Mouse (Mus musculus): ENCODE results near the gene Vps25. TPM values are rescaled to one million over a fixed set of nuclear protein-coding genes. Genes with fewer than 3 reads are reported as not detected.

The Vps25 gene
- total and polyA plus RNA-seq, 3 experiments = 104 to 482 (median 170) TPM

DNA sequence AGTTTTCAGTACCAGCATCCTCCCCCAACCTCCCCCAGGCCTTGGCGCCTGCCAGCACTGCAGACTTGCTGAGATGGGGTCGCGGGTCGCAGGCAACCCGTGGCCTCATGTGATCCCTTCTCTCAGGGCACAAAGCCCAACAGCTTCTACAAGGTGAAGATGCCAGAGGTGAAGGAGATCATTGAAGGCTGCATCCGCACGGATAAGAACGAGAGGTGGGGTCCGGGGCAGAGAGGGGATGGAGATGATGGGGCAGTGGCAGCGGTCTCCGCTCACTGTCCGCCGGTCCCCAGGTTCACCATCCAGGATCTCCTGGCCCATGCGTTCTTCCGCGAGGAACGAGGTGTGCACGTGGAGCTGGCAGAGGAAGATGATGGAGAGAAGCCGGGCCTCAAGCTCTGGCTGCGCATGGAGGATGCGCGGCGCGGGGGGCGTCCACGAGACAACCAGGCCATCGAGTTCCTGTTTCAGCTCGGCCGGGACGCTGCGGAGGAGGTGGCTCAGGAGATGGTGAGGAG lies 11.5 kb downstream of the Vps25 start:
- no peak overlapping the region for H3K4me3 ChIP-seq (ENCODE audit: low read depth, low read length)
- no peaks in the 10 kb centered on the region for H3K27me3 ChIP-seq (ENCODE audit: insufficient read depth, low read length)
- no peak for ATAC-seq (ENCODE audit: extremely low read depth, insufficient number of reproducible peaks, low FRiP score, poor library complexity, severe bottlenecking)

DNA sequence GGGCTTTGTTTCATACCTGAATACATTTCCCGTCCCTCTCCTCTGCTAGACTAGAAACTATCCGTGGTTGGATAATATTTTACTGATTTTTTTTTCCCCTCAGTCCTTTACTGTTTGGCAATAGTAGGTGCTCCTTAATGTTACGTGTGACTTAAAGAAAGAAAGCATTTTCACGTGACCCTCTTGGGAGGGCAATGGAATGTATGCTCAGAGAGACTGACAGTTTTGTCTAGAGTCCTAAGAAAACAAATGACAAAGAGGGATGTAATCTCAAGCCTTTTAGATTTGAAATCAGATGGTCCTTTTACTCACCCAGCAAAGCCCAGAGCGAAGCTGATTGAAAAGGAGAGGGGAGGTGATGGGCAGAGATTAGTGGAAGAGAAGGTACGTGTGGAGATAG lies 12.4 kb downstream of the Vps25 start:
- Histone ChIP-seq H3K4me3 (ENCODE audit: low read depth, low read length) (no peak overlapping the region), H3K27me3 (ENCODE audit: insufficient read depth, low read length) (no peaks in the 10 kb centered on the region), H3K9me3 (replicated peaks) (no peaks in the 10 kb centered on the region), H3K36me3 (replicated peaks) (peaks cover 74% of the 10 kb centered on the region), H3K4me1 (ENCODE audit: insufficient read depth, low read depth, low read length) (peaks cover 59% of the 10 kb centered on the region)
- TF ChIP-seq TAL1 (conservative IDR thresholded peaks at IDR 0.05; ENCODE audit: low read depth, low read length) (no peak), POLR2AphosphoS5 (IDR thresholded peaks at IDR 0.05; ENCODE audit: insufficient replicate concordance, low read depth, low read length) (no peak), CTCF (IDR thresholded peaks at IDR 0.05; ENCODE audit: low read depth, low read length) (no peak), GATA1 (IDR thresholded peaks at IDR 0.05; ENCODE audit: borderline replicate concordance, low read length) (no peak), GATA2 (IDR thresholded peaks at IDR 0.05; ENCODE audit: borderline replicate concordance, low read depth, low read length) (no peak)
- DNase-seq (ENCODE audit: low spot score) = no peak
- ATAC-seq (ENCODE audit: extremely low read depth, insufficient number of reproducible peaks, low FRiP score, poor library complexity, severe bottlenecking) = no peak

More for the DNA sequence above, 11.5 kb downstream of the Vps25 start:
- Histone ChIP-seq H3K9me3 (replicated peaks) (no peaks in the 10 kb centered on the region), H3K36me3 (replicated peaks) (peaks cover 67% of the 10 kb centered on the region), H3K4me1 (ENCODE audit: insufficient read depth, low read depth, low read length) (peaks cover 60% of the 10 kb centered on the region)
- TF ChIP-seq POLR2AphosphoS5 (IDR thresholded peaks at IDR 0.05; ENCODE audit: insufficient replicate concordance, low read depth, low read length) (no peak), GATA1 (IDR thresholded peaks at IDR 0.05; ENCODE audit: borderline replicate concordance, low read length) (no peak), TAL1 (conservative IDR thresholded peaks at IDR 0.05; ENCODE audit: low read depth, low read length) (no peak), GATA2 (IDR thresholded peaks at IDR 0.05; ENCODE audit: borderline replicate concordance, low read depth, low read length) (no peak), CTCF (IDR thresholded peaks at IDR 0.05; ENCODE audit: low read depth, low read length) (no peak)
- DNase-seq (ENCODE audit: low spot score) = no peak

DNA sequence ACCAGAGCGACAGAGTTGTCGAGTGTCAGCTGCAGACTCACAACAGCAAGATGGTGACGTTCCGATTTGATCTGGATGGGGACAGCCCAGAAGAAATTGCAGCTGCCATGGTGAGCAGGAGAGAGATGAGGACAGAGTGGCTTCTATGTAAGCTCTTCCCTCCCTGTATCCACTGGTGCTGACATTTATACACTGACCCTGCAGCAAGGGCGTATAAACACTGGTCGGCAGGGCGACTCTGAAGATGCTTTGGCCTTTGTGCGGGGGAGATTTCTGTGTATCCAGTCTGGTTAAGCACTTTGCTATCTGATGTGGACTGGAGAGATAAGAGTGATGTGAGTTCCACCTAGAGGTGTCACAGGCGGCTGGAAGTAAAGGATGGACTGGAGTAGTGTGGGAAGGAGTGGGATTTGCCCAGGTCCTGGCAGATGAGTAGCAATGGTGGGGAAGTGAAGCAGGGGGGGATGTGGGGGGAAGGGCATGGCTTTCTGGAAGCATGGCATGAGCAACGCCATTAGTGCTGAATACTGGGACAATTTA lies 16.1 kb downstream of the Vps25 start:
- Histone ChIP-seq H3K4me3 (ENCODE audit: low read depth, low read length) (peak overlapping the region; percentile 3; the same call in 1 of the 2 replicates), H3K27me3 (ENCODE audit: insufficient read depth, low read length) (no peaks in the 10 kb centered on the region), H3K9me3 (replicated peaks) (no peaks in the 10 kb centered on the region), H3K36me3 (replicated peaks) (peaks cover 88% of the 10 kb centered on the region), H3K4me1 (ENCODE audit: insufficient read depth, low read depth, low read length) (peaks cover 43% of the 10 kb centered on the region)
- ATAC-seq (ENCODE audit: extremely low read depth, insufficient number of reproducible peaks, low FRiP score, poor library complexity, severe bottlenecking) = no peak
- TF ChIP-seq CTCF (IDR thresholded peaks at IDR 0.05; ENCODE audit: low read depth, low read length) = no peak
- TF ChIP-seq TAL1 (conservative IDR thresholded peaks at IDR 0.05; ENCODE audit: low read depth, low read length) = peak; percentile 15; the same call in 1 of the 2 replicates
- DNase-seq (ENCODE audit: low spot score) = no peak

DNA sequence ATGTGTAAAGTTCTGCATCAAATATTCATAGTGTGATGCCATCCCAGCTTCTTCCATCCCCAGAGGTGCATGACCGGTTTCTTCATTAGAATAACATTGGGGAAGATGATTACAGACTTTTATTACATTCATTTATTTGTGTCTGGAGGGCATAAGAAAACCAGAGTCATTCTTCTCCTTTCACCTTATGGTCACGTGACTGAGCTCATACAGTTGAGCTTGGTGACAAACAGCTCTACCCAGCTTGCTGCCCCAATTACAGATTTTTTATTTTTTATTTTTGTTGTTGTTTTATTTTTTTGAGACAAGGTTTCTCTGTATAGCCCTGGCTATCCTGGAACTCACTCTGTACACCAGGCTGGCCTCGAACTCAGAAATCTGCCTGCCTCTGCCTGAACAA lies 18.9 kb downstream of the Vps25 start:
- ATAC-seq (ENCODE audit: extremely low read depth, insufficient number of reproducible peaks, low FRiP score, poor library complexity, severe bottlenecking) = no peak
- DNase-seq (ENCODE audit: low spot score) = no peak
- peaks cover 65% of the 10 kb centered on the region for H3K4me1 ChIP-seq (ENCODE audit: insufficient read depth, low read depth, low read length)
- no peak overlapping the region for H3K4me3 ChIP-seq (ENCODE audit: low read depth, low read length)
- peaks cover 91% of the 10 kb centered on the region for H3K36me3 ChIP-seq (replicated peaks)
- no peak for TF ChIP-seq GATA2 (IDR thresholded peaks at IDR 0.05; ENCODE audit: borderline replicate concordance, low read depth, low read length)
- no peak for TF ChIP-seq TAL1 (conservative IDR thresholded peaks at IDR 0.05; ENCODE audit: low read depth, low read length)
- no peak for TF ChIP-seq CTCF (IDR thresholded peaks at IDR 0.05; ENCODE audit: low read depth, low read length)
- no peak for TF ChIP-seq GATA1 (IDR thresholded peaks at IDR 0.05; ENCODE audit: borderline replicate concordance, low read length)
- TF ChIP-seq POLR2AphosphoS5 (IDR thresholded peaks at IDR 0.05; ENCODE audit: insufficient replicate concordance, low read depth, low read length) = no peak
- H3K9me3 ChIP-seq (replicated peaks) = no peaks in the 10 kb centered on the region
- H3K27me3 ChIP-seq (ENCODE audit: insufficient read depth, low read length) = no peaks in the 10 kb centered on the region

DNA sequence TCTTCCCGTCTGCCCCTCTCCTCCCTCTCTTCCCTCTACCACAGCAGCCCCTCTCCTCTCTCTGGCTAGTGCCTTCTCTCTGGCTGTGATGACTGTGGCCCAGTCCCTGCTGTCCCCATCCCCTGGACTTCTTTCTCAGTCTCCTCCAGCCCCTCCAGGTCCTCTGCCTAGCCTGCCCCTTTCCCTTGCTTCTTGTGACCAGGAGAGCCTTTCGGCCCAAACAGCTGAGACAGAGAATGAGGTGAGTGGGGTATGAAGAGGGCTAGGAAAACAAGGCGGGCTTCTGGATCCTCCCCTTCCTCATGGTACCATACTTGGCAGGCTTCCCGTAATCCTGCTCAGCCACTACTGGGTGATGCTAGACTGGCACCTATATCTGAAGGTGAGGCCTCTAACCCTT lies 21.8 kb downstream of the Vps25 start:
- H3K36me3 ChIP-seq (replicated peaks) = peaks cover 73% of the 10 kb centered on the region
- H3K4me3 ChIP-seq (ENCODE audit: low read depth, low read length) = no peak overlapping the region
- DNase-seq (ENCODE audit: low spot score) = no peak
- no peaks in the 10 kb centered on the region for H3K27me3 ChIP-seq (ENCODE audit: insufficient read depth, low read length)
- no peaks in the 10 kb centered on the region for H3K9me3 ChIP-seq (replicated peaks)
- no peak for ATAC-seq (ENCODE audit: extremely low read depth, insufficient number of reproducible peaks, low FRiP score, poor library complexity, severe bottlenecking)
- peaks cover 62% of the 10 kb centered on the region for H3K4me1 ChIP-seq (ENCODE audit: insufficient read depth, low read depth, low read length)
- TF ChIP-seq CTCF (IDR thresholded peaks at IDR 0.05; ENCODE audit: low read depth, low read length) (no peak), POLR2AphosphoS5 (IDR thresholded peaks at IDR 0.05; ENCODE audit: insufficient replicate concordance, low read depth, low read length) (no peak), GATA2 (IDR thresholded peaks at IDR 0.05; ENCODE audit: borderline replicate concordance, low read depth, low read length) (no peak), TAL1 (conservative IDR thresholded peaks at IDR 0.05; ENCODE audit: low read depth, low read length) (no peak), GATA1 (IDR thresholded peaks at IDR 0.05; ENCODE audit: borderline replicate concordance, low read length) (no peak)

DNA sequence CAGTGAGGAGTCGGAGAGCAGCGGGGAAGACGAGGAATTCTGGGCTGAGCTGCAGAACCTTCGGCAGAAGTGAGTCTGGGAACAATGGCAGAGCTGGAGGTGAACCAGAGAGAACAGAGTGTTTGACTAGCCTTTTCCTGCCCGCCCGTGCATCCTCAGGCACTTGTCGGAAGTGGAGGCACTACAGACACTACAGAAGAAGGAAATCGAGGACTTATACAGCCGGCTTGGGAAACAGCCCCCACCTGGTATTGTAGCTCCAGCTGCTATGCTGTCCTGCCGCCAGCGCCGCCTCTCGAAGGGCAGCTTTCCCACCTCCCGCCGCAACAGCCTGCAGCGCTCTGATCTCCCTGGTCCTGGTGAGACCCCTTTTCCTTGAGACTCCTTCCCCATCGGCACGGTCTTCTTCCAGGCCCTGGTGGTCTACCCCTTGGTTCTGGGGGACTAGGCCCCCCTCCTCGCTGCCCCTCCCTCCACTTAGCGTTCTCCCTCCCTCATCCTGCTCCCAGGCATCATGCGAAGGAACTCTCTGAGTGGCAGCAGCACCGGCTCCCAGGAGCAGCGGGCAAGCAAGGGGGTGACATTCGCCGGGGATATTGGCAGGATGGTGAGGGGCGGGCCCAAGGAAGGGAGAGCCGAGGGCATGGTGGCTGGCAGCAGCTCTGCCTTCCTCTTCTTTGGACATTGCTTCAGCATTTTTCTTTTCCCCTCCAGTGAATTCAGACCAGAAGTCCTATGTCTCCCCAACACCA lies 23.0 kb downstream of the Vps25 start:
- DNase-seq (ENCODE audit: low spot score) = no peak
- H3K4me1 ChIP-seq (ENCODE audit: insufficient read depth, low read depth, low read length) = peaks cover 57% of the 10 kb centered on the region
- H3K36me3 ChIP-seq (replicated peaks) = peaks cover 62% of the 10 kb centered on the region
- TF ChIP-seq TAL1 (conservative IDR thresholded peaks at IDR 0.05; ENCODE audit: low read depth, low read length) = no peak
- no peak for TF ChIP-seq GATA2 (IDR thresholded peaks at IDR 0.05; ENCODE audit: borderline replicate concordance, low read depth, low read length)
- ATAC-seq (ENCODE audit: extremely low read depth, insufficient number of reproducible peaks, low FRiP score, poor library complexity, severe bottlenecking) = no peak
- no peaks in the 10 kb centered on the region for H3K9me3 ChIP-seq (replicated peaks)
- no peaks in the 10 kb centered on the region for H3K27me3 ChIP-seq (ENCODE audit: insufficient read depth, low read length)
- H3K4me3 ChIP-seq (ENCODE audit: low read depth, low read length) = peak overlapping the region; percentile 91; the same call in 1 of the 2 replicates
